Mouse (Mus musculus) midbrain, embryonic 14.5 days (tissue): ENCODE measurements at regions not wholly inside any gene's neighbourhood (a gene's known extent, or its start where the extent isn't known, plus 50 kb on each side); places are given as distances from the start of the nearest gene placed in this dataset.
"Not testable (repeated sequence)": the region's sequence is repeated elsewhere in the genome, so short reads cannot be mapped to it uniquely, and the experiment has no call there.

Source experiments
- ATAC-seq: fragments of 200-750 bp; cut with Nextera tagmentation; 2 replicates; pipeline ENCODE4 v1.8.0; 2017; ENCODE audit warnings: moderate number of reproducible peaks, moderate library complexity; ENCODE audit not compliant: low FRiP score, low TSS enrichment
- DNase-seq: peaks from one replicate; pipeline ENCODE4 v3.0.0-alpha.2; 2015
- H3K27ac ChIP-seq: fragments of 300-500 bp; sonication (generic); replicated peaks from 2 replicates; pipeline ENCODE4 v1.5.1; 2014; ENCODE audit warnings: mild to moderate bottlenecking, low read depth, low read length, moderate library complexity
- H3K27me3 ChIP-seq: fragments of 300-500 bp; sonication (generic); 2 replicates; pipeline ENCODE4 v1.6.1; 2014; ENCODE audit warnings: low read length, control low read depth, mixed read lengths; ENCODE audit not compliant: control insufficient read depth, insufficient read depth
- H3K36me3 ChIP-seq: fragments of 300-500 bp; sonication (generic); 2 replicates; pipeline ENCODE4 v1.6.1; 2014; ENCODE audit warnings: low read length, control low read depth; ENCODE audit not compliant: control insufficient read depth, insufficient read depth
- H3K4me1 ChIP-seq: fragments of 300-500 bp; sonication (generic); 2 replicates; pipeline ENCODE4 v1.6.1; 2014; ENCODE audit warnings: mild to moderate bottlenecking, antibody characterized with exemption, low read length, control low read depth; ENCODE audit not compliant: control insufficient read depth, insufficient read depth
- H3K4me2 ChIP-seq: fragments of 300-500 bp; sonication (generic); 2 replicates; pipeline ENCODE4 v1.6.1; 2014; ENCODE audit warnings: mild to moderate bottlenecking, low read length, moderate library complexity
- H3K4me3 ChIP-seq: fragments of 300-500 bp; sonication (generic); replicated peaks from 2 replicates; pipeline ENCODE4 v1.5.1; 2014; ENCODE audit warnings: low read depth, low read length
- H3K9ac ChIP-seq: fragments of 300-500 bp; sonication (generic); replicated peaks from 2 replicates; pipeline ENCODE4 v1.6.1; 2014; ENCODE audit warnings: mild to moderate bottlenecking, low read length, moderate library complexity
- H3K9me3 ChIP-seq: fragments of 300-500 bp; sonication (generic); 2 replicates; pipeline ENCODE4 v1.6.1; 2016; ENCODE audit warnings: low read length, control low read depth, mixed read lengths; ENCODE audit not compliant: control insufficient read depth
- WGBS: fragments of 180-500 bp; shearing (Covaris S2); extraction: QIAGEN DNeasy Blood & Tissue Kit; methylation state at CpG from one replicate; pipeline ENCODE4 v1.1.7; 2014; 5-methylcytosine and 5-hydroxymethylcytosine counted together

DNA sequence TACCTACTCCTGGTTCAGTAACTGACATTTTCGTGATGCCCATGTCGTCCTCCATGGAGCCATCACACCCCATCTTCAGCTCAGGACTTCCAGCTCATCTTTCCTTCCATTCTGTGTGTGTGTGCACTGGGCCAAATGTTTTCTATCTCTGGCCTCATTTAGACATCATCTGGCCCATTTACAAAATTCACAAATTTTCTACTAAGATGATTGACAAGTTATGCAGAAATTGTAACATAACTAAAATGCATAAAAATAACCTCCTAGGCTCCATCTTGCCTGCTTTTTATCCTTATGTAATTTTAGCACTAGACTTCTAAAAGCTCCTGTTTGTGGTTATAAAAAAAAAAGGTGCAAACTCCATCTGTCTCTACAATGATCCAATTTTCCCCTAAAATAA is 130.8 kb upstream of the Kcnk2 start:
- Histone ChIP-seq H3K4me2 (no peak overlapping the region), H3K9ac (no peak overlapping the region), H3K27me3 (no peaks in the 10 kb centered on the region), H3K36me3 (no peaks in the 10 kb centered on the region), H3K27ac (no peak overlapping the region), H3K9me3 (no peaks in the 10 kb centered on the region), H3K4me1 (no peaks in the 10 kb centered on the region), H3K4me3 (no peak overlapping the region)
- DNase-seq (no peak), ATAC-seq (no peak)
- 93% methylated on average over 2 of the region's 2 CpGs for WGBS

GRCm38 (mm10) chr1:189526329-189526728 is 124.3 kb upstream of the Kcnk2 start:
- no peak for DNase-seq
- no peaks in the 10 kb centered on the region for H3K4me1 ChIP-seq
- no peak overlapping the region for H3K27ac ChIP-seq
- no peaks in the 10 kb centered on the region for H3K36me3 ChIP-seq
- 88% methylated on average over 5 of the region's 5 CpGs for WGBS
- no peak for ATAC-seq
- no peaks in the 10 kb centered on the region for H3K27me3 ChIP-seq
- no peak overlapping the region for H3K9ac ChIP-seq
- H3K9me3 ChIP-seq = no peaks in the 10 kb centered on the region
- H3K4me2 ChIP-seq = no peak overlapping the region
- no peak overlapping the region for H3K4me3 ChIP-seq

GRCm38 (mm10) chr1:189515476-189515875 is 113.4 kb upstream of the Kcnk2 start:
- Histone ChIP-seq H3K27ac (no peak overlapping the region), H3K9ac (no peak overlapping the region), H3K27me3 (no peaks in the 10 kb centered on the region), H3K4me1 (no peaks in the 10 kb centered on the region), H3K36me3 (no peaks in the 10 kb centered on the region), H3K4me2 (no peak overlapping the region), H3K9me3 (no peaks in the 10 kb centered on the region), H3K4me3 (no peak overlapping the region)
- DNase-seq (no peak), ATAC-seq (no peak)
- WGBS = 92% methylated on average over 7 of the region's 7 CpGs

- ATAC-seq = no peak
- no peak overlapping the region for H3K27ac ChIP-seq
- DNase-seq = no peak
- no peaks in the 10 kb centered on the region for H3K36me3 ChIP-seq
- no peak overlapping the region for H3K4me2 ChIP-seq
- WGBS = 61% methylated on average over 4 of the region's 4 CpGs
- H3K27me3 ChIP-seq = no peaks in the 10 kb centered on the region
- no peaks in the 10 kb centered on the region for H3K4me1 ChIP-seq
- no peak overlapping the region for H3K9ac ChIP-seq
- peaks cover 6% of the 10 kb centered on the region; the same call in 1 of the 2 replicates for H3K9me3 ChIP-seq
- H3K4me3 ChIP-seq = no peak overlapping the region
Measured at GRCm38 (mm10) chr1:189513358-189513757, 111.3 kb upstream of the Kcnk2 start.

DNA sequence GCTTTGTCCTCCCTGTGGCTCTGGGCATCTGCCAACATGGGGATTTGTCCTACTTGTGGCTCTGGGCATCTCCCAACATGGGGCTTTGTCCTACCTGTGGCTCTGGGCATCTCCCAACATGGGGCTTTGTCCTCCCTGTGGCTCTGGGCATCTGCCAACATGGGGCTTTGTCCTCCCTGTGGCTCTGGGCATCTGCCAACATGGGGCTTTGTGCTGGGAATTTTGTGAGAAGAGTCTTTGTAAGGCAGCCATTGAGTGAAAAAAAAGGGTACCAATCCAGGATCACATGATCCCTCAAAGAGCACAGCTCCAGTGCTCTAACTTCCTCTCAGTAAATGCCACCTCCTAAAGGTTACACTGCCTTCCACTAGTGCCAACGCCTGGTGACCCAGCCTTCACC is 105.2 kb upstream of the Kcnk2 start:
- H3K4me1 ChIP-seq, DNase-seq, H3K36me3 ChIP-seq, H3K4me2 ChIP-seq, H3K27me3 ChIP-seq, H3K4me3 ChIP-seq, H3K27ac ChIP-seq, H3K9me3 ChIP-seq, ATAC-seq, H3K9ac ChIP-seq: not testable (repeated sequence)
- WGBS = 72% methylated on average over 1 of the region's 1 CpGs

DNA sequence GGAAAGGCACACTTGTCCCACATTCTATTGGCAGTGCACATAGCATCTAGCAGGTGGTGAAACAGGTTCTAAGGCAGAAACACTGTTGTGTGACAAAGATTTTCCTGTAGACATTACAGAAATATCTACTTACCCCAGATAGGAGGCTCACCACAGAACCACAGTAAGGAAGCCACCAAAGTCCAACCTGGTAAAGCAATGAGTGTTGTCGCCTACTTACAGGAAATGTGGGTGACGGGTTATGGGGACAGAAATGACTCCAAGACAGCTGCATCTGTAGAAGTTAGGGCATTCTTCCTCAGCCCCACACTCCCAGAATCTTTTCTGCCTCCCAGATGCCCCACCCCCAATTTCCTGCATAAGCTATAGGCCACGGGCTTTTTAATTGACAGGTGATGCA is 97.6 kb upstream of the Kcnk2 start:
- 84% methylated on average over 3 of the region's 3 CpGs for WGBS
- no peaks in the 10 kb centered on the region for H3K27me3 ChIP-seq
- H3K4me3 ChIP-seq = no peak overlapping the region
- H3K36me3 ChIP-seq = no peaks in the 10 kb centered on the region
- no peak overlapping the region for H3K4me2 ChIP-seq
- no peaks in the 10 kb centered on the region for H3K9me3 ChIP-seq
- no peak for ATAC-seq
- no peaks in the 10 kb centered on the region for H3K4me1 ChIP-seq
- DNase-seq = no peak
- no peak overlapping the region for H3K27ac ChIP-seq
- H3K9ac ChIP-seq = no peak overlapping the region

- WGBS = 74% methylated on average over 4 of the region's 4 CpGs
- ATAC-seq (no peak), DNase-seq (no peak)
- Histone ChIP-seq H3K4me1 (no peaks in the 10 kb centered on the region), H3K4me2 (no peak overlapping the region), H3K27me3 (no peaks in the 10 kb centered on the region), H3K36me3 (no peaks in the 10 kb centered on the region), H3K9me3 (no peaks in the 10 kb centered on the region), H3K4me3 (no peak overlapping the region), H3K27ac (no peak overlapping the region), H3K9ac (no peak overlapping the region)
Measured at GRCm38 (mm10) chr1:189499141-189499540, 97.1 kb upstream of the Kcnk2 start.

DNA sequence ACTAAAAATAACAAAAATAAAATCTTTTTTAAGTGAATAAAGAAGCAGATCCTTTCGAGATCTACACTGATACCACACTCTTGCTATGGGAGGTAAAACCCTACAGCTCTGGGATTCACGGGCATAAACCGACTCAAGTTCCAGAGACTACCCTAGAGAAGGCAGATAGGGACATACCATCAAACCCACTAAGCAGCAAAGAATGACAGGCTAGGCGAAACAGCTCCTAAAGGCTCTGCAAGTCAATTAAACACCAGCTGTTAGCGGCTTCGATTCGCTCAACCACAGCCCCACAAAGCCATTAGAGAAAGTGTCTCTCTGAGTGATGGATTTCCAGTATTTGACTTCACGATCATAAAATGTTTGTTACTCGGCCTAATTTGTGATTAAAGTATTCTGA is 95.0 kb upstream of the Kcnk2 start:
- H3K4me3 ChIP-seq = no peak overlapping the region
- no peaks in the 10 kb centered on the region for H3K4me1 ChIP-seq
- H3K36me3 ChIP-seq = no peaks in the 10 kb centered on the region
- no peak overlapping the region for H3K9ac ChIP-seq
- ATAC-seq (no peak), DNase-seq (no peak)
- H3K27ac ChIP-seq = no peak overlapping the region
- H3K27me3 ChIP-seq = no peaks in the 10 kb centered on the region
- H3K4me2 ChIP-seq = no peak overlapping the region
- no peaks in the 10 kb centered on the region for H3K9me3 ChIP-seq
- WGBS = 80% methylated on average over 9 of the region's 9 CpGs

- 81% methylated on average over 11 of the region's 11 CpGs for WGBS
Measured at GRCm38 (mm10) chr1:189495386-189496150, 93.5 kb upstream of the Kcnk2 start.

More at GRCm38 (mm10) chr1:189495386-189496150, 93.5 kb upstream of the Kcnk2 start:
- Histone ChIP-seq H3K4me2 (no peak overlapping the region), H3K27me3 (no peaks in the 10 kb centered on the region), H3K9me3 (no peaks in the 10 kb centered on the region), H3K36me3 (no peaks in the 10 kb centered on the region), H3K27ac (no peak overlapping the region), H3K9ac (no peak overlapping the region), H3K4me3 (no peak overlapping the region), H3K4me1 (no peaks in the 10 kb centered on the region)
- DNase-seq (no peak), ATAC-seq (no peak)
